Comparison of ENCODE assay signal across 10 mouse cellular contexts in the genomic region with DNA sequence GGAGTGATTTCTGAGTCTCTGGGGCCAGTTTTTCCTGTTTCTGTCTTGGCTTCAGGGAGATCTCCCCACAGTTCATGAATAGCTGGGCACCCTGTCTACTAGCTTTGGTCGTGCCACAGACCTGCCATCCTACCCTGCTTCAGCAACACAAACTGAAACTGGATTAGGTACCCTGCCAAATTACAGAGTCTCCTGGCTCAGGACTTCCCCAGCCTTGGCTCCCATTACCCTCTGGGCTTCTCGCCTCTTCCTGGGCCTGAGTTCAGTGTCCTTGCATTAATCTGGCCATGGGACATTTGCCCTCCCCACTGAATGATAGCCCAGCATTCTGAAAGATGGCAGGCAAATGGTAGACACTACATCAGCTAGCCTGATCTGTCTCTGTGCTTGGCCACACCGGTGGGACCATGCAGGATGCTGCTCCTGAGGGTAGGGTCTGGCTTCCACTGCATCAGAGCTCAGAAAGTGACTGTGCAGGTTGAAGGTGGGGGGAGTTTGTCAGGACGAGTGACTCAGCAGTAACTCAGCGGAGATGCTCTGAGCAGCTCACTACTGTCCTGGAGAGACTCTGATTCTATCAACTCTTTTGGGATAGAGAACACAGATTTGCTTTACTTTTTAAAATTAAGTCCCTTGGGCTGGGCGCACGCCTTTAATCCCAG. TPM values are rescaled to one million over a fixed set of nuclear protein-coding genes. Genes with fewer than 3 reads are reported as not detected.
A peak's percentile ranks its signal among the peaks of the same experiment; 100 is the strongest.
DNase-seq lines count a peak whose midpoint lies in the region; ATAC-seq and TF ChIP-seq lines count a peak whose summit lies in the region.
"Had no signal": no experiment of that assay in that cellular context is flagged by ENCODE, and none has a peak within 500 bp of the region (broad histone marks: within the 10 kb centered on the region; RNA-seq: fewer than 3 reads in every experiment).

No protein-coding gene starts in this region.

- H3K4me1 ChIP-seq in cerebellum, adult 2 months (ENCODE audit: control insufficient read depth, insufficient read depth, low read length): peaks cover 36% of the 10 kb centered on the region
- peaks cover 92% of the 10 kb centered on the region for H3K4me1 ChIP-seq in liver, embryonic 12.5 days

- H3K27me3 ChIP-seq in cerebellum, adult 2 months (ENCODE audit: control insufficient read depth, insufficient read depth, low read length): no peaks in the 10 kb centered on the region
- H3K27me3 ChIP-seq in liver, embryonic 12.5 days (replicated peaks): no peaks in the 10 kb centered on the region

- peak overlapping the region; percentile 14 for H3K27ac ChIP-seq in cerebellum, adult 2 months (ENCODE audit: insufficient read depth, low read length)
- peak overlapping the region; percentile 98 for H3K27ac ChIP-seq in liver, embryonic 12.5 days

- no peak for ATAC-seq in liver, embryonic 12.5 days
- ATAC-seq: intestine, postnatal 0 days had no signal

- H3K4me2 ChIP-seq in liver, embryonic 12.5 days: peak overlapping the region; percentile 75

- no peak for TF ChIP-seq POLR2A in cerebellum, adult 2 months (IDR thresholded peaks at IDR 0.05; ENCODE audit: borderline replicate concordance, insufficient read depth, low read length)

- H3K9ac ChIP-seq in liver, embryonic 12.5 days: peak overlapping the region; percentile 91

- no peak for TF ChIP-seq CTCF in cerebellum, adult 2 months (IDR thresholded peaks at IDR 0.05; ENCODE audit: borderline replicate concordance, insufficient read depth, low read depth, low read length)

- H3K4me3 ChIP-seq in cerebellum, adult 2 months (replicated peaks; ENCODE audit: insufficient read depth, low read depth, low read length): no peak overlapping the region
- H3K4me3 ChIP-seq in liver, embryonic 12.5 days: peak overlapping the region; percentile 89

- WGBS in cerebellum, adult 2 months: 39% methylated on average over 7 of the region's 7 CpGs
- 71% methylated on average over 7 of the region's 7 CpGs for WGBS in liver, embryonic 12.5 days (ENCODE audit: insufficient replicate concordance)

- H3K9me3 ChIP-seq in liver, embryonic 12.5 days (replicated peaks): no peaks in the 10 kb centered on the region

- H3K36me3 ChIP-seq in liver, embryonic 12.5 days: peaks cover 89% of the 10 kb centered on the region

- peak; percentile 46 for DNase-seq in adrenal gland, postnatal 14 days
- no peak for DNase-seq in adrenal gland, postnatal 25 days
- DNase-seq in layer of hippocampus, postnatal 10 days (ENCODE audit: low spot score in 2 of 2): peak; percentile 37 to 59
- no peak for DNase-seq in layer of hippocampus, adult 11-12 months (ENCODE audit: low spot score)
- peak; percentile 73 to 87 for DNase-seq in cerebellum, adult 2 months
- no peak for DNase-seq in lung, postnatal 25 days (ENCODE audit: low spot score)
- no peak for DNase-seq in layer of hippocampus, adult 8-10 months (ENCODE audit: low spot score in 2 of 2)
- DNase-seq: right cerebral cortex, postnatal 4 days had no signal

RNA-seq across cellular contexts. Expression of a gene that starts 26.1 kb away (rescaled TPM):
- 12.1 and 26.9 TPM in 2 replicates for total RNA-seq in adrenal gland, postnatal 14 days (2021)
- 8.4 and 8.6 TPM in 2 replicates for total RNA-seq in adrenal gland, postnatal 25 days (2021)
- total RNA-seq in layer of hippocampus, postnatal 10 days (2021): 100 to 1,000 TPM; 171 to 181 TPM
- 150 and 157 TPM in 2 replicates for polyA plus RNA-seq in cerebellum, adult 2 months (2012; rRNA removed)
- 342 and 350 TPM in 2 replicates for polyA plus RNA-seq in liver, embryonic 12.5 days (2016; fragmentation: Nextera tagmentation; extraction: Ambion mirVana)
- total RNA-seq in layer of hippocampus, adult 8-10 months (2022): 100 to 1,000 TPM; 201 to 235 (median 218) TPM

RNA-seq across cellular contexts. Expression of a gene that starts 49.1 kb away (rescaled TPM):
- 3.7 and 5.6 TPM in 2 replicates for total RNA-seq in adrenal gland, postnatal 14 days (2021)
- 2.4 and 4.8 TPM in 2 replicates for total RNA-seq in adrenal gland, postnatal 25 days (2021)
- total RNA-seq in layer of hippocampus, postnatal 10 days (2021): 1 to 10 TPM; 3.1 TPM
- 2.9 and 3.3 TPM in 2 replicates for polyA plus RNA-seq in cerebellum, adult 2 months (2012; rRNA removed)
- polyA plus RNA-seq in liver, embryonic 12.5 days (2016; fragmentation: Nextera tagmentation; extraction: Ambion mirVana): 1.3 and 1.7 TPM in 2 replicates
- total RNA-seq in layer of hippocampus, adult 8-10 months (2022): 1 to 10 TPM; 1.2 to 2.0 (median 1.9) TPM

RNA-seq across cellular contexts. Expression of a gene that starts 52.3 kb away (rescaled TPM):
- 20.1 and 23.2 TPM in 2 replicates for total RNA-seq in adrenal gland, postnatal 14 days (2021)
- 20.7 and 26.8 TPM in 2 replicates for total RNA-seq in adrenal gland, postnatal 25 days (2021)
- total RNA-seq in layer of hippocampus, postnatal 10 days (2021): 10 to 100 TPM; 31.0 to 34.9 TPM
- 32.6 and 36.5 TPM in 2 replicates for polyA plus RNA-seq in cerebellum, adult 2 months (2012; rRNA removed)
- 5.8 and 6.6 TPM in 2 replicates for polyA plus RNA-seq in liver, embryonic 12.5 days (2016; fragmentation: Nextera tagmentation; extraction: Ambion mirVana)
- total RNA-seq in layer of hippocampus, adult 8-10 months (2022): 10 to 100 TPM; 41.2 to 53.1 (median 47.5) TPM

Comparison
In these comparisons a context has a peak if more than half of its experiments do, and no peak if none do; other contexts are left out.
1. DNase-seq: peak in adrenal gland, postnatal 14 days (single experiment), layer of hippocampus, postnatal 10 days (2 of 2) and cerebellum, adult 2 months (2 of 2); none in adrenal gland, postnatal 25 days (single experiment), layer of hippocampus, adult 11-12 months (single experiment), lung, postnatal 25 days (single experiment) and layer of hippocampus, adult 8-10 months (0 of 2).